Mouse (Mus musculus) midbrain, embryonic 16.5 days (tissue): ENCODE measurements around the gene Gh. TPM values are rescaled to one million over a fixed set of nuclear protein-coding genes. Genes with fewer than 3 reads are reported as not detected.
"Not testable (repeated sequence)": the region's sequence is repeated elsewhere in the genome, so short reads cannot be mapped to it uniquely, and the experiment has no call there.

Experiments
- ATAC-seq: fragments of 200-750 bp; cut with Nextera tagmentation; 2 replicates; pipeline ENCODE4 v1.8.0; 2017; ENCODE audit warnings: moderate TSS enrichment
- H3K27ac ChIP-seq: fragments of 300-500 bp; sonication (generic); 2 replicates; pipeline ENCODE4 v1.5.1; 2014; ENCODE audit warnings: mild to moderate bottlenecking, low read length, mixed read lengths
- H3K27me3 ChIP-seq: fragments of 300-500 bp; sonication (generic); 2 replicates; pipeline ENCODE4 v1.6.1; 2014; ENCODE audit warnings: low read depth, low read length, mixed read lengths; ENCODE audit not compliant: control insufficient read depth, insufficient read depth
- H3K36me3 ChIP-seq: fragments of 300-500 bp; sonication (generic); 2 replicates; pipeline ENCODE4 v1.6.1; 2014; ENCODE audit warnings: mild to moderate bottlenecking, low read length, moderate library complexity, mixed read lengths; ENCODE audit not compliant: control insufficient read depth, insufficient read depth
- H3K4me1 ChIP-seq: fragments of 300-500 bp; sonication (generic); 2 replicates; pipeline ENCODE4 v1.6.1; 2014; ENCODE audit warnings: mild to moderate bottlenecking, low read length, mixed read lengths; ENCODE audit not compliant: control insufficient read depth, insufficient read depth
- H3K4me2 ChIP-seq: fragments of 300-500 bp; sonication (generic); 2 replicates; pipeline ENCODE4 v1.6.1; 2014; ENCODE audit warnings: mild to moderate bottlenecking, low read length, mixed read lengths
- H3K4me3 ChIP-seq: fragments of 300-500 bp; sonication (generic); 2 replicates; pipeline ENCODE4 v1.5.1; 2014; ENCODE audit warnings: low read depth, mild to moderate bottlenecking, low read length, moderate library complexity, mixed read lengths
- H3K9ac ChIP-seq: fragments of 300-500 bp; sonication (generic); 2 replicates; pipeline ENCODE4 v1.6.1; 2014; ENCODE audit warnings: low read depth, low read length, mixed read lengths
- H3K9me3 ChIP-seq: fragments of 300-500 bp; sonication (generic); replicated peaks from 2 replicates; pipeline ENCODE4 v1.6.1; 2014; ENCODE audit warnings: mild to moderate bottlenecking, low read length, mixed read lengths; ENCODE audit not compliant: control insufficient read depth, poor library complexity, severe bottlenecking
- WGBS: fragments of 180-500 bp; shearing (Covaris S2); extraction: QIAGEN DNeasy Blood & Tissue Kit; methylation state at CpG from one replicate; pipeline ENCODE4 v1.1.7; 2014; 5-methylcytosine and 5-hydroxymethylcytosine counted together
- polyA plus RNA-seq: library from polyadenylated mRNA; unstranded; fragments of >200 nt; fragmentation: Nextera tagmentation; extraction: Ambion mirVana; gene quantifications from 2 replicates; pipeline ENCODE4 v1.2.1, GENCODE M21; 2015

Gene Gh
- 1.2 TPM in 1 of 2 replicates, not detected in the other for polyA plus RNA-seq

DNA sequence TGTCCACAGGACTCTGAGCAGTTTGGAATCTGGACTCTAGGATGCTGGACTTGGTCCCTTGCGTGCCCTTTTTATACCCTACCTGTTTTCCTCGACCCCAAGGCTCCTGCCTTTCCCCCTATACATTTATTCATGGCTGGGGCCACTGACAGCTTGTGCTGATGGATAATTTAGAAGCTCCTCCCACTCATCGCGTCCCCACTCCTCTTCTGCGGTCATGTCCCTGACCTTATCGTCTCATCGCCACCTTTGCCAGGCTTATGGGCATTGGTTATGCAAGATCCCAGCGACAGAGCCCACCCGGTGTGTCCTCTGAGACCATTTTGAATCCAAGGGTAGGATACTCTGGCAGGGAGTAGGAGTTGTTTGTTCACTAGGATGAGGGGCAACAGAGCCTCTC is at the start of gene Gh:
Gh (minus strand) TSS at position 101 of the 400 bp plus-strand sequence.
- Histone ChIP-seq H3K36me3 (no peaks in the 10 kb centered on the region), H3K4me3 (no peak within 1 kb of the TSS), H3K4me1 (no peaks in the 10 kb centered on the region), H3K4me2 (no peak within 1 kb of the TSS), H3K9me3 (no peaks in the 10 kb centered on the region), H3K9ac (no peak within 1 kb of the TSS), H3K27me3 (no peaks in the 10 kb centered on the region), H3K27ac (no peak within 1 kb of the TSS)
- ATAC-seq, result no peak
- WGBS, result 86% methylated on average over 9 of the region's 9 CpGs

DNA sequence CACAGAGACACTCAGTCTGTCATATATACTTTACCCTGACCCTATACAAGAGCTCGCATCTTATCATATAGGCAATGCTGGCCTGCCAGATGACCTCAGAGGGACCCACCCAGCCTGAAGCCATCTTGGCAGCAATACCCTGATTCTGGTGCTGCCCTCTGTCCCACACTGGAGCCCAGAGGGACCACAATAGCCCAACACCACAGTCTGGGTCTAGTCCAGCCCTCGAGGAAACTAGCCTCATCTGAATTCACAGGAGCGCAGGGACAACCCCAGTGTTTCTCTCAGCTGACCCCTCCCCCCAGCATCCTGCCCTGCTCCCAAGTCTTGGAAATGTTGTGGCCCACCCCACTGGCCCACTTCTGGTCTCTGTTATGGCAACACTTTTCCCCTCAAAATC is 49.6 kb upstream of the Gh start:
- no peak overlapping the region for H3K27ac ChIP-seq
- ATAC-seq, result no peak
- no peak overlapping the region for H3K9ac ChIP-seq
- H3K36me3 ChIP-seq, result no peaks in the 10 kb centered on the region
- no peak overlapping the region for H3K4me2 ChIP-seq
- no peak overlapping the region for H3K4me3 ChIP-seq
- 62% methylated on average over 3 of the region's 3 CpGs for WGBS
- no peaks in the 10 kb centered on the region for H3K27me3 ChIP-seq
- no peaks in the 10 kb centered on the region for H3K4me1 ChIP-seq
- H3K9me3 ChIP-seq, result no peaks in the 10 kb centered on the region

GRCm38 (mm10) chr11:106350853-106351252 is 49.2 kb upstream of the Gh start:
- 65% methylated on average over 4 of the region's 5 CpGs for WGBS
- H3K9ac ChIP-seq, result no peak overlapping the region
- H3K4me1 ChIP-seq, result no peaks in the 10 kb centered on the region
- H3K9me3 ChIP-seq, result no peaks in the 10 kb centered on the region
- no peaks in the 10 kb centered on the region for H3K36me3 ChIP-seq
- no peaks in the 10 kb centered on the region for H3K27me3 ChIP-seq
- no peak overlapping the region for H3K27ac ChIP-seq
- H3K4me3 ChIP-seq, result no peak overlapping the region
- no peak overlapping the region for H3K4me2 ChIP-seq
- ATAC-seq, result no peak

DNA sequence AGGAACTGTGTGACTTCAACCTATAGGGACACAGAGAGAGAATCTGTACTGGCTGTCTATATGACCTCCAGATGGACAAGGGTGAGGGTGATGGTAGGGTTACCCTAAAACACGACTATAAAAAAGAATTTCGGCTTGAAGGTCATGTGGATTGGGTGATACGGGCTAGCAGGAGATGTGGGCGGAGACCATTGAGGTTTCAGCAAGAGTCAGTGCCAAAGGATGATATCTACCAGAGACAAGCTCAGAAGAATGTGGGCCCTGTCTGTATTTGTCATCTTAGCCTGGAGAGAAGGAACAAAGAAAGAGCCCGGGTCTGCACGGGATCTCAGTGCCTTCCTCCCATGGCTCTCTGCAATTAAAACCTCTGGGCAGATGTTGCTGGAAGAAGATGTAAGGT is 48.1 kb upstream of the Gh start:
- H3K9me3 ChIP-seq, result no peaks in the 10 kb centered on the region
- WGBS, result 87% methylated on average over 6 of the region's 6 CpGs
- no peaks in the 10 kb centered on the region for H3K27me3 ChIP-seq
- no peak overlapping the region for H3K27ac ChIP-seq
- no peak overlapping the region for H3K4me2 ChIP-seq
- no peaks in the 10 kb centered on the region for H3K36me3 ChIP-seq
- no peak for ATAC-seq
- no peaks in the 10 kb centered on the region; the same call in 1 of the 2 replicates for H3K4me1 ChIP-seq
- no peak overlapping the region for H3K4me3 ChIP-seq
- no peak overlapping the region for H3K9ac ChIP-seq

- Histone ChIP-seq H3K27ac (no peak overlapping the region), H3K4me3 (no peak overlapping the region), H3K4me2 (no peak overlapping the region), H3K27me3 (no peaks in the 10 kb centered on the region), H3K9me3 (no peaks in the 10 kb centered on the region), H3K4me1 (no peaks in the 10 kb centered on the region; the same call in 1 of the 2 replicates), H3K36me3 (no peaks in the 10 kb centered on the region), H3K9ac (no peak overlapping the region; the same call in 1 of the 2 replicates)
- WGBS, result 30% methylated on average over 6 of the region's 6 CpGs
- no peak for ATAC-seq
Observed at GRCm38 (mm10) chr11:106344910-106345309, 43.2 kb upstream of the Gh start.

DNA sequence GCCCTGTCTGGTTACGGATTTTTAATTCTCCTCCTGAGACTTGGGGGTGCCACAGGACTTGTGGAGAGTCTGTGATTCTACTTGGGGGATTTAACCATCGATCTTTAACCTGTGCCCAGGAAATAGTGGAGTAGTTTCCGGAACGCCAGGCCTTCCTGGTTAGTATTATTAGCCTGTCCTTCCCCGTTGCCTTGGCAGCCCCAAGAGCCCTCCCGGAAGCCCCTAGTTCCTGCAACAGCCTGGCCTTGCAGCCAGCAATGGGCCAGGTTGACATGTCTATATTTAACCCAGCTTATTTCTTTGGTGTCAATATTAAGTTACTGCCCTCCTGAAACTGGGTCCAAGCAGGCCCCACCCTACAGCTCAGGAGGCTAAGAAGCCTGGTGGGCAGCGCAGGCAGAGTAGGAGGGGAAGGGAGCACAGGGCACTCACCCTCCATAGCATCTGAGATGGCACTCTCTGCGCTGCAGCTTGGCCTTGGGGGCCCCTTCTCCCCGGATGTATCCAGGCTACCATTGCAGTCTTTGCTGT is 39.4 kb upstream of the Gh start:
- H3K4me2 ChIP-seq, result no peak overlapping the region
- no peak for ATAC-seq
- H3K9ac ChIP-seq, result no peak overlapping the region
- H3K36me3 ChIP-seq, result no peaks in the 10 kb centered on the region
- no peak overlapping the region for H3K27ac ChIP-seq
- 82% methylated on average over 9 of the region's 9 CpGs for WGBS
- H3K9me3 ChIP-seq, result no peaks in the 10 kb centered on the region
- no peaks in the 10 kb centered on the region for H3K27me3 ChIP-seq
- H3K4me3 ChIP-seq, result no peak overlapping the region
- no peaks in the 10 kb centered on the region; the same call in 1 of the 2 replicates for H3K4me1 ChIP-seq

GRCm38 (mm10) chr11:106339323-106339722 is 37.7 kb upstream of the Gh start:
- not testable (repeated sequence) for H3K27ac ChIP-seq, ATAC-seq, H3K36me3 ChIP-seq, H3K4me2 ChIP-seq, H3K4me3 ChIP-seq, H3K9ac ChIP-seq, H3K27me3 ChIP-seq, H3K4me1 ChIP-seq, H3K9me3 ChIP-seq
- WGBS, result 95% methylated on average over 4 of the region's 4 CpGs

DNA sequence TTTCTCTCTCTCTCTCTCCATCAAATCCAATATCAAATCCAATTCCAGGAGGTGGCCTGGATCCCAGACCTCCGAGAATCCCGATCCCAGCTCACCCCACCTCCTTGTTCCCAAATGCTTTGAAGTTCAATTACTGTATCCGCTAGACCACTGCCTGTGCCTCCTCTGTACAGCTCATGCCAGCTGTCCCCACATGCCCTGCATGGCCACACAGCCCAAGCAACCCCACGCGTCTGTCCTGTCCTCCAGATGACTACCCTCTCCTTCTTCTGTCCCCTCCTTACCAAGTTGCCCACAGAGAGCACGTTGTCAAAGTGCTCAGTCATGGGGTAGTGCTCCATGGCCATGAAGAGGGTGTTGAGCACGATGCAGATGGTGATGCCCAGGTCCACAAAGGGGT is 37.2 kb upstream of the Gh start:
- no peaks in the 10 kb centered on the region for H3K4me1 ChIP-seq
- H3K9me3 ChIP-seq, result no peaks in the 10 kb centered on the region
- ATAC-seq, result no peak
- no peak overlapping the region for H3K27ac ChIP-seq
- no peaks in the 10 kb centered on the region for H3K27me3 ChIP-seq
- WGBS, result 79% methylated on average over 7 of the region's 7 CpGs
- H3K4me2 ChIP-seq, result no peak overlapping the region
- no peak overlapping the region for H3K4me3 ChIP-seq
- H3K36me3 ChIP-seq, result no peaks in the 10 kb centered on the region
- H3K9ac ChIP-seq, result no peak overlapping the region

DNA sequence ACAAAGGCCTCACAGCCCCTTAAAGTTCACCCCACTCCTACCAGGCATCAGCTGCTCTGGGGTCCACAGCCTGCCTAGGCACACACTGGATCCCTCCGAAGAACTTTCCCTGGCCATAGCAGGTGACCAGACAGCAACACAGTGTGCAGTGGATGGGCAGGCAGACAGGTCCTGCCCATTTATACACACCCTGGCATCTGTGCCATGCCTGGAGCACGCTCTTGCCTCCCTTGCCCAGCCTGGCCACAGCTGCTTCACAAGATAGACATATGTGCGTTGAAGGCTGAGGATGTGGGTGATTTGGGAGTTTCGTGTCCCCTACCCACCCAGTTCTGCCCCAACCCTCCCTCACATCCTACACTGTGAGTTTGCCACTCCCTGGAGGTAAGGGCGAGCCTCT is 36.4 kb upstream of the Gh start:
- Histone ChIP-seq H3K27me3 (no peaks in the 10 kb centered on the region), H3K27ac (no peak overlapping the region), H3K4me3 (no peak overlapping the region), H3K36me3 (no peaks in the 10 kb centered on the region), H3K4me2 (no peak overlapping the region), H3K9me3 (no peaks in the 10 kb centered on the region), H3K4me1 (no peaks in the 10 kb centered on the region), H3K9ac (no peak overlapping the region)
- 76% methylated on average over 5 of the region's 5 CpGs for WGBS
- ATAC-seq, result no peak
